Mouse (Mus musculus) large intestine, adult 2 months (tissue): ENCODE measurements around the gene Prima1. TPM values are rescaled to one million over a fixed set of nuclear protein-coding genes. Genes with fewer than 3 reads are reported as not detected.
A peak's percentile ranks its signal among the peaks of the same experiment; 100 is the strongest.

Experiments used
- DNase-seq: peaks from one replicate; pipeline ENCODE4 v3.0.0-alpha.2; 2012; ENCODE audit warnings: low read depth, low spot score
- WGBS: fragments of 180-500 bp; shearing (Covaris S2); methylation state at CpG from one replicate; pipeline ENCODE4 v1.1.7; 2018; 5-methylcytosine and 5-hydroxymethylcytosine counted together
- polyA plus RNA-seq: library from polyadenylated mRNA; depleted of rRNA; stranded (reverse); fragments of >200 nt; gene quantifications from 2 replicates; pipeline ENCODE4 v1.2.3, GENCODE M21; 2012; rRNA removed

Prima1 gene
- 0.69 and 1.1 TPM in 2 replicates for polyA plus RNA-seq

GRCm38 (mm10) chr12:103242083-103242581 is at the start of gene Prima1:
Prima1 (minus strand) TSS chr12:103242150.
- under 1% methylated on average over 54 of the region's 54 CpGs for WGBS
- no peak for DNase-seq

- WGBS: 60% methylated on average over 4 of the region's 4 CpGs
Observed at GRCm38 (mm10) chr12:103287276-103287675, 45.3 kb upstream of the Prima1 start.

GRCm38 (mm10) chr12:103283411-103283810 is 41.5 kb upstream of the Prima1 start:
- DNase-seq: no peak
- 90% methylated on average over 3 of the region's 3 CpGs for WGBS

More at GRCm38 (mm10) chr12:103287276-103287675, 45.3 kb upstream of the Prima1 start:
- DNase-seq: no peak

GRCm38 (mm10) chr12:103282936-103283335 is 41.0 kb upstream of the Prima1 start:
- DNase-seq: no peak

DNA sequence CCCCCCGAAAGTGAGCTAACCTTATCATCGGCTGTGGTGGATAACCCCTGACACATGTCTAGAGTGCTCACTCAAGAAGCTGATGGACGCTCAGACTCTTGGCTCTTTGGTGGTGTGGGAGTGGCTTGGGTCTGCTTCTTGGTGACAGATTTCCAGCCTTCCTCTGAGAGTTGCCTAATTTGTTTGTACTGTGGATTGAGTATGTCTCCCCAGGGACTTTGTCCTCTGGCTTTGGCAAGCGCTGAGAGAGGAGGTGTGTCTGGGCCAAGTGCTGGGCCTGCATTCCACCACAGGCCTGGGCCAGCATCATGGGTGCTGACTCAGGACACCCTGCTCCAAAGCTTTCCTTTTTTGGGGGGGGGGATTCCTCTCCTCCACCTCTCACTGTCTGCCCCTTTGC is 40.0 kb upstream of the Prima1 start:
- DNase-seq: peak; percentile 21
- WGBS: 27% methylated on average over 4 of the region's 4 CpGs

More at GRCm38 (mm10) chr12:103282936-103283335, 41.0 kb upstream of the Prima1 start:
- 68% methylated on average over 6 of the region's 6 CpGs for WGBS

DNA sequence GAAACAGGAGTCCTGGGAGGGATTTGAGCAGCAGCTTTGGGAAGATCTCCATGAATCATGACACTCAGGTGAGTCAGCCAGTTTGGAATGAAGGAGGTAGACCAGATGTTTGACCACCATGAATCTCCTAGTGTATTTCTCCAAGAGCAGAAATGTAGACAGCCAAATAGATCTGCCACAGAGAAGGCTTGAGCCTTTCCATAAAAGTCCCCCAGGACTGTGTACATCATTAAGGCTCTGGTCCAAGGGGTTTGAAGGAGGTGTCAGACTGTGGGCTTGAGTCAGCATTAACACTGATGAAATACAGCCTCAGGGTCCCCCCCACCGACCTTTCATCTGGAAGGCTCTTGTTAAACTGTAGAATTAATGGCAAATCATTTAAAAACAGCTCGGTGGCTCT is 39.5 kb upstream of the Prima1 start:
- 45% methylated on average over 2 of the region's 2 CpGs for WGBS
- no peak for DNase-seq

DNA sequence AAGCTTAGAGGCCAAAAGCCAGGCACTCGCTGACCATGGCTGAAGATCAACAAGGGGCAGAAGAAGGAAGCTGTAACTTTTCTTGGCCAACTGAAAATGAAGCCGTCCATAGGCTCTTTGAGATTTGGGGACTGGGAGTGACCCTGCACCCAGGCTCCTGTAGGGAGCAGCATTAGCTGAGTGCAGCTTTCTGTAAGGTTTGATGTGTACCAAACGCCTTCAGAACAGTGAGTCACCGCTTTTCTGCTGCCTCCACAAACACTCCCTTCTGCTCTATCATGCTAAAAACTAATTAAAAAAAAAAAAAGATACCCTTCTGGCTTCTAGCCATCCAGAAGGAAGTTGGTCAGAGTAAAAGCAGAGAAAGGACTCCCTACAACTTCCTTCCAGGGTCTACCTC is 34.5 kb upstream of the Prima1 start:
- WGBS: 34% methylated on average over 4 of the region's 4 CpGs
- no peak for DNase-seq

DNA sequence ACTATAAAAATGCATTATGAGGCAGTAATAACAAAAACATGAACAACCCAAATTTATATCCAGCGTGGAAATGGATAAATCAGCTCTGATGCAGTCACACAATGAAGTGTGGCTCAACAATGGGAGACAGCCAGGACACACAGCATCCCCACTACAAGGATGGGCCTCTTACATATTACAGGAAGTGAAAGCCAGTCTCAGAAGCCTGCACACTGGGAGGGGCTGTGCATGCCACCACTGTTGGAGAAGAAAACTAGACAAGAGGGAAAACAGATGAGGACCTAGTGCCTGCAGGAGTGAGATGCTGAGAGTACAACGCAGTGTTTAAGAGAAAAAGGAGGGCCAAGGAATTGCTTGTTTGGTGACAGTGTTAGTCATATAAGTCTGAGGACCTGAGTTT is 31.8 kb upstream of the Prima1 start:
- 80% methylated on average over 2 of the region's 2 CpGs for WGBS

GRCm38 (mm10) chr12:103273051-103273450 is 31.1 kb upstream of the Prima1 start:
- no peak for DNase-seq
- WGBS: 56% methylated on average over 6 of the region's 6 CpGs

More for the DNA sequence above, 31.8 kb upstream of the Prima1 start:
- DNase-seq: no peak

- 83% methylated on average over 3 of the region's 3 CpGs for WGBS
- no peak for DNase-seq
Observed at GRCm38 (mm10) chr12:103272176-103272575, 30.2 kb upstream of the Prima1 start.

- WGBS: 42% methylated on average over 3 of the region's 3 CpGs
- DNase-seq: no peak
Observed at GRCm38 (mm10) chr12:103266605-103267004, 24.7 kb upstream of the Prima1 start.

DNA sequence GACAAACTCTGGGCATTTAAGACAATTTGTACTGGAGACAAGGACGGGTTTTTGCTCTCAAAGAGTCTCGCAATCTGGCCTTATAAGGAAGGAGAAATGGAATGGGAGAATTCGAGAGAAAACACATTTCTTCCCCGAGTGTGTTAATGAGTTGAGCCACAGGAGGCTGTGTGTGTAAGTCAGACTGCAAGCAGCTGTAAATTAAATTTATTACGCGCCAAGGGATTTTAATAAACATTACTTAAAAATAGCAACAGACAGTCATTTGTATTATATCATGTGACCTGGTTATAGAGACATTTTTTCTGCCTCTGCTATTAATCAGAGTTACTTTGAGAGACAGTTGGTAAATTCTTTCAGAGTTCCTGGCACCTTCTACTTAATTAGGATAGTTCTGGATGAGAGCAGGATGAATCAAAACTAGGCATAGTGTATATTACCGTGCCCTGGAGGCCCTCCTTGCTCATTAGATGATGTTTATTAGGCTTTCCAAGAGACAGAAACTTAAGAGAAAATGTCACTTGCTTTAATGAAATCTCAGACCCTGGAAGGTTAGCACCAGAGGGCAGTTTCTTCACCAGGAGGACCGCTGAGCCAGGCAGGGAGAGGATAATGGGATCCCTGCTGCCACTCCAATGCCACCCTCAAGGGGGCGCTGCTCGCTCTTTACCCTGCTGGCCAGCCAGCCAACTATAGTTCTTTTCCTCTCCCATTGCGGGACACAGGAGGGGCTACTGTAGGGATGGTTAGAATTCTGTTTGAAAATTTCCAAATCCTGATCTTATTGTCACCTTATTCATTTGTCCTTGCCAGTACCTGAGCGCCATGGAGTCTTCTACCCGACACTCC is 20.3 kb upstream of the Prima1 start:
- WGBS: 54% methylated on average over 13 of the region's 13 CpGs
- DNase-seq: no peak

GRCm38 (mm10) chr12:103252901-103253434 is 11.0 kb upstream of the Prima1 start:
- WGBS: 87% methylated on average over 8 of the region's 8 CpGs
- DNase-seq: no peak

DNA sequence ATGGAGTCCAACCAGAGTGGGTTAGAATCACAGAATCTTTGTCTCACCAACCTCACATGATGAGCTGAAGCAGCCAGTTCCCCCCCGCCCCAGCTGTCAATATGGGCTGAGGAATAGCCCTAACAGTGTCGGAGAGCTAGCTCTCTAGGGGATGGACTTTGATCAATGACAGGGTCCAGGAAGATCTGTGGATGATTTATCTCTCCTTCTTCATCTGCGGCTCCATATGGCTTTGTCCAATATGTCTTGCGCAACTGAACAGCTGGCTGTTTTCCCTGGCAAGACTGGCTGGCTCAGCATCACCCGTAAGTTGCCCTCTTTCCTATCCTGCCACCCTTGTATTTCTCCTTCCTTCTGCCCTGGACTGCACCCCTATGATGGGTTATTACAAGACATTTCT is 9.2 kb upstream of the Prima1 start:
- no peak for DNase-seq
- 65% methylated on average over 5 of the region's 5 CpGs for WGBS

GRCm38 (mm10) chr12:103250333-103250732 is 8.4 kb upstream of the Prima1 start:
- DNase-seq: no peak
- 83% methylated on average over 6 of the region's 6 CpGs for WGBS

DNA sequence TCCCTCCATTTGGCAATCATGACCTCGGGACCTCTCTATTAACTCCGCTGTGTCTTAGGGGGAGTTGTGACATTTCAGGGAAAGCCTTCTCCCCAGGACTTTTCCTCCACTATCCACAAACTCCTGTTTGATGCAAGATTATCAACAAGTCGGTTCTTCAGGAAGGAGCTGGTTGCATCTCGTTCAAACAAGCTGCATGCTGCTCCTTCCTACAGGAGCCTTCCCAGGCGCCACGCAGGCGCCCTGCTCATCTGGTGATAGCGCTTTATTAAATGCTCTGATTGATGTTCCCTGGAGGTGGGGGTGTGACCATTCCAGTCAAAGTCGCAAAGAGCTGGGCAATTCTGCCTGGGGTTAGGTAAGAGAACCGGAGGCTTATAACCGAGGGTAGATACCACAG is 1.1 kb upstream of the Prima1 start:
- 11% methylated on average over 11 of the region's 11 CpGs for WGBS
- no peak for DNase-seq

- WGBS: 2% methylated on average over 34 of the region's 34 CpGs
- DNase-seq: no peak
Observed at GRCm38 (mm10) chr12:103242591-103243025, 658 bp upstream of the Prima1 start.

GRCm38 (mm10) chr12:103241311-103242082 is 453 bp downstream of the Prima1 start:
- DNase-seq: no peak
- WGBS: 15% methylated on average over 36 of the region's 36 CpGs

DNA sequence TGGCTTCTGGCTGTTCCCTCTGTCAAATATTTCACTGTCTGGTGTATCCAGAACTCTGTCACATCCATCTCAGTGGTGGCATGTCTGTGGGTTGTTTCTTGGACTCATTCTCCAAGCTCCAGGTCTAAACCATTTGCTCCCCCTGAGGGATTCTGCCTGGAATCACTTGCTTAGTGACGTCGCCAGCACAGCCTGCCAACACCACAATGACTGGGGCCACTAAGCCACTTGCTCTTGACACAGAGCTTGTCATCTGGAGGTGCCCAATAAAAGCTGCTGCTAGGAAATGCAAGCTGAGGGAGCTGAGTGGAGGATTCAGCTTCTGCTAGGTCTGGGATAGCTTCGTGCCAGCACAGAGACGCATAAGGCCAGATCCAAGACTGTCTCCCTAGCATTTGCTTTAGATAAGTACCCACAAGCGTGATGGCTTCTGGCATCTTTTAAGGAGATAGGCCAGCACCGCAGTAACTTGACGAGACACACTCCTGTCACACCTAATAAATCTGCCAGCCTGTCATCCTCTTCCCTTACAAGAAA is 3.0 kb downstream of the Prima1 start:
- no peak for DNase-seq
- 48% methylated on average over 7 of the region's 7 CpGs for WGBS

- 65% methylated on average over 2 of the region's 2 CpGs for WGBS
Observed at GRCm38 (mm10) chr12:103235856-103236255, 6.1 kb downstream of the Prima1 start.

More at GRCm38 (mm10) chr12:103235856-103236255, 6.1 kb downstream of the Prima1 start:
- DNase-seq: no peak
